Mouse (Mus musculus): ENCODE results near the gene Vmn2r45. TPM values are rescaled to one million over a fixed set of nuclear protein-coding genes. Genes with fewer than 3 reads are reported as not detected.
"Not testable (repeated sequence)": the region's sequence is repeated elsewhere in the genome, so short reads cannot be mapped to it uniquely, and the experiment has no call there.

Vmn2r45 gene
- total RNA-seq (2021) = not detected

GRCm38 (mm10) chr7:8488975-8489374 lies at the start of gene Vmn2r45:
Vmn2r45 (minus strand) TSS chr7:8489075.
- not testable (repeated sequence) for DNase-seq

Other genes starting within 250 kb of the Vmn2r45 start
- not detected for gene Vmn2r43, start 228.5 kb downstream of the Vmn2r45 start, total RNA-seq (2021)
- gene Vmn2r44, start 105.7 kb downstream of the Vmn2r45 start, total RNA-seq (2021) = not detected

Data from heart, postnatal 4 days (tissue).